ENCODE assay signal across 28 mouse cellular contexts in the genomic region with DNA sequence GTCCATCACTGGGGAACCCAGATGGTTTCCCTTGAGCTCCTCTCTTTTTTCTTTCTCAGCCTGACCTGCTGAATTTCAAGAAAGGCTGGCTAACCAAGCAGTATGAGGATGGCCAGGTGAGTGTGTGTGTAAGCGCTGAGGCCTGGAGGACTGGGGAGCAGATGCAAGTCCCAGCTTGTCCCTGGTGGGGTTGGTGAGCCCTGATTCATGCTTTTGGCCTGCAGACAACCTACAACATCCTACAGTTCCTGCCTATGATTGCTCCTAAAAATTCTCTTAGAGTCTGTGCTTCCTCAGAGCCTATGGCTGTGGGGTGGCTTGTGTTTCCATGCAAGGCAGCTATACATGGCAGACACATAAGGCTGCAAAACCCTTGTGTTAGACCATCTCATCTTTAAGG. TPM values are rescaled to one million over a fixed set of nuclear protein-coding genes. Genes with fewer than 3 reads are reported as not detected.
DNase-seq lines count a peak whose midpoint lies in the region; ATAC-seq and TF ChIP-seq lines count a peak whose summit lies in the region.
"Had no signal": no experiment of that assay in that cellular context is flagged by ENCODE, and none has a peak within 500 bp of the region (broad histone marks: within the 10 kb centered on the region; RNA-seq: fewer than 3 reads in every experiment).

No protein-coding gene starts in this region.

- ATAC-seq in embryonic facial prominence, embryonic 11.5 days (replicated peaks; ENCODE audit: insufficient number of reproducible peaks, low FRiP score, low TSS enrichment, low read depth), result no peak
- ATAC-seq: forebrain, embryonic 14.5 days; forebrain, postnatal 0 days; intestine, embryonic 15.5 days; Patski had no signal

- H3K9me3 ChIP-seq in embryonic facial prominence, embryonic 11.5 days (replicated peaks; ENCODE audit: control insufficient read depth, low read length), result no peaks in the 10 kb centered on the region
- no peaks in the 10 kb centered on the region for H3K9me3 ChIP-seq in embryonic facial prominence, embryonic 10.5 days
- H3K9me3 ChIP-seq: embryonic facial prominence, embryonic 13.5 days; G1E; heart, embryonic 10.5 days; heart, embryonic 13.5 days; hindbrain, embryonic 15.5 days; intestine, embryonic 15.5 days had no signal

- peaks cover 8% of the 10 kb centered on the region for H3K36me3 ChIP-seq in embryonic facial prominence, embryonic 11.5 days (replicated peaks; ENCODE audit: control insufficient read depth, insufficient read depth, low read depth, low read length)
- peaks cover 80% of the 10 kb centered on the region for H3K36me3 ChIP-seq in embryonic facial prominence, embryonic 10.5 days (replicated peaks)

- H3K4me3 ChIP-seq in embryonic facial prominence, embryonic 11.5 days (ENCODE audit: low read depth, low read length), result no peak overlapping the region
- no peak overlapping the region for H3K4me3 ChIP-seq in embryonic facial prominence, embryonic 10.5 days
- H3K4me3 ChIP-seq in layer of hippocampus, adult 2 months, result no peak overlapping the region
- H3K4me3 ChIP-seq: embryonic facial prominence, embryonic 13.5 days; heart, adult 2 months; heart, embryonic 10.5 days; heart, embryonic 13.5 days; hindbrain, embryonic 15.5 days; intestine, embryonic 15.5 days had no signal

- 100% methylated on average over 1 of the region's 1 CpGs for WGBS in embryonic facial prominence, embryonic 11.5 days
- 93% methylated on average over 1 of the region's 1 CpGs for WGBS in embryonic facial prominence, embryonic 10.5 days

- no peak overlapping the region for H3K27ac ChIP-seq in embryonic facial prominence, embryonic 11.5 days (replicated peaks; ENCODE audit: low read depth, low read length)
- H3K27ac ChIP-seq in embryonic facial prominence, embryonic 10.5 days (replicated peaks), result no peak overlapping the region
- peak overlapping the region; percentile 39; the same call in 1 of the 2 replicates for H3K27ac ChIP-seq in layer of hippocampus, adult 2 months
- H3K27ac ChIP-seq: embryonic facial prominence, embryonic 13.5 days; heart, adult 2 months; heart, embryonic 10.5 days; heart, embryonic 13.5 days; hindbrain, embryonic 15.5 days; intestine, embryonic 15.5 days had no signal

- no peaks in the 10 kb centered on the region for H3K4me1 ChIP-seq in embryonic facial prominence, embryonic 11.5 days (ENCODE audit: control insufficient read depth, insufficient read depth, low read length)
- H3K4me1 ChIP-seq in embryonic facial prominence, embryonic 10.5 days, result no peaks in the 10 kb centered on the region
- H3K4me1 ChIP-seq: embryonic facial prominence, embryonic 13.5 days; heart, embryonic 13.5 days; hindbrain, embryonic 15.5 days; intestine, embryonic 15.5 days had no signal

- DNase-seq in embryonic facial prominence, embryonic 11.5 days (ENCODE audit: low spot score), result peak; percentile 1
- no peak for DNase-seq in embryonic facial prominence, embryonic 10.5 days (ENCODE audit: low spot score)
- no peak for DNase-seq in layer of hippocampus, adult 2 months (ENCODE audit: low spot score in 2 of 2)
- DNase-seq in layer of hippocampus, postnatal 14 days (ENCODE audit: low spot score in 2 of 2), result no peak
- DNase-seq in urinary bladder, postnatal 14 days (ENCODE audit: low spot score), result peak; percentile 42
- no peak for DNase-seq in urinary bladder, postnatal 10 days (ENCODE audit: low spot score)
- peak; percentile 26 for DNase-seq in telencephalon, adult 2 months (ENCODE audit: low read depth, low spot score)
- DNase-seq in ovary, postnatal 36 days (ENCODE audit: low spot score), result no peak
- DNase-seq: adrenal gland, postnatal 10 days; adrenal gland, postnatal 36 days; B cell, adult 2 months; cerebellum, adult 11 months; forebrain, postnatal 0 days; gastrocnemius, postnatal 10 days; gastrocnemius, postnatal 36 days; heart, adult 2 months; heart, postnatal 14 days; heart, postnatal 4 days had no signal

- H3K4me2 ChIP-seq in embryonic facial prominence, embryonic 11.5 days (ENCODE audit: low read depth, low read length), result no peak overlapping the region
- H3K4me2 ChIP-seq: embryonic facial prominence, embryonic 13.5 days; heart, embryonic 13.5 days; hindbrain, embryonic 15.5 days; intestine, embryonic 15.5 days had no signal

- no peaks in the 10 kb centered on the region for H3K27me3 ChIP-seq in embryonic facial prominence, embryonic 11.5 days (ENCODE audit: control insufficient read depth, insufficient read depth, low read length)
- H3K27me3 ChIP-seq in embryonic facial prominence, embryonic 10.5 days (replicated peaks; ENCODE audit: low read depth, poor library complexity, severe bottlenecking), result no peaks in the 10 kb centered on the region
- H3K27me3 ChIP-seq: CH12.LX; embryonic facial prominence, embryonic 13.5 days; heart, embryonic 13.5 days; hindbrain, embryonic 15.5 days; intestine, embryonic 15.5 days; Patski had no signal

- no peak for TF ChIP-seq CTCF in layer of hippocampus, adult 2 months (conservative IDR thresholded peaks at IDR 0.05)

- no peak overlapping the region for H3K9ac ChIP-seq in embryonic facial prominence, embryonic 11.5 days (replicated peaks; ENCODE audit: low read length)
- H3K9ac ChIP-seq: embryonic facial prominence, embryonic 13.5 days; forebrain, postnatal 0 days; heart, embryonic 13.5 days; hindbrain, embryonic 15.5 days; intestine, embryonic 15.5 days had no signal

RNA-seq across cellular contexts. Expression of a gene that starts 43.7 kb away (rescaled TPM):
- polyA plus RNA-seq in embryonic facial prominence, embryonic 11.5 days (2014; fragmentation: Nextera tagmentation; extraction: Ambion mirVana), result 1.2 and 1.4 TPM in 2 replicates
- polyA plus RNA-seq in embryonic facial prominence, embryonic 10.5 days (2016; fragmentation: Nextera tagmentation; extraction: Ambion mirVana), result 4.7 TPM in 2 replicates
- total RNA-seq in layer of hippocampus, adult 2 months (2021), result 1 to 10 TPM in 1 of 2 experiments, under 1 TPM in 1; 0.69 to 1.2 TPM
- under 1 TPM; 0.91 to 0.92 TPM for total RNA-seq in layer of hippocampus, postnatal 14 days (2021)
- total RNA-seq: CH12.LX; G1E; gastrocnemius, adult 18-20 months; gastrocnemius, postnatal 36 days had no signal
- polyA plus RNA-seq: G1E had no signal

Comparison
In these comparisons a context has a peak if more than half of its experiments do, and no peak if none do; other contexts are left out.
1. DNase-seq: peak in embryonic facial prominence, embryonic 11.5 days (single experiment), urinary bladder, postnatal 14 days (single experiment) and telencephalon, adult 2 months (single experiment); none in embryonic facial prominence, embryonic 10.5 days (single experiment), layer of hippocampus, adult 2 months (0 of 2), layer of hippocampus, postnatal 14 days (0 of 2), urinary bladder, postnatal 10 days (single experiment) and ovary, postnatal 36 days (single experiment).